Mouse (Mus musculus) bone marrow, adult 2 months (tissue): Measurements from ENCODE around the gene Cmklr1.

Experiments used
- CTCF ChIP-seq: fragments of 200-500 bp; IDR thresholded peaks from 2 replicates; pipeline ENCODE4 v1.5.1; 2011; ENCODE audit warnings: low read length, control low read depth; ENCODE audit not compliant: control insufficient read depth, insufficient read depth
- POLR2A ChIP-seq: fragments of 200-500 bp; IDR thresholded peaks from 2 replicates; pipeline ENCODE4 v1.6.1; 2011; ENCODE audit warnings: low read depth, mild to moderate bottlenecking, control low read depth, low read length, borderline replicate concordance; ENCODE audit not compliant: control insufficient read depth

GRCm38 (mm10) chr5:113637631-113638030 is 12.6 kb downstream of the Cmklr1 start:
- TF ChIP-seq CTCF (no peak), POLR2A (no peak)
